Mouse (Mus musculus): ENCODE measurements around the gene Rhox3h. TPM values are rescaled to one million over a fixed set of nuclear protein-coding genes. Genes with fewer than 3 reads are reported as not detected.
"Not testable (repeated sequence)": the region's sequence is repeated elsewhere in the genome, so short reads cannot be mapped to it uniquely, and the experiment has no call there.

Rhox3h gene
- polyA plus RNA-seq (2015; fragmentation: Nextera tagmentation; extraction: Ambion mirVana) = not detected in 2 replicates

DNA sequence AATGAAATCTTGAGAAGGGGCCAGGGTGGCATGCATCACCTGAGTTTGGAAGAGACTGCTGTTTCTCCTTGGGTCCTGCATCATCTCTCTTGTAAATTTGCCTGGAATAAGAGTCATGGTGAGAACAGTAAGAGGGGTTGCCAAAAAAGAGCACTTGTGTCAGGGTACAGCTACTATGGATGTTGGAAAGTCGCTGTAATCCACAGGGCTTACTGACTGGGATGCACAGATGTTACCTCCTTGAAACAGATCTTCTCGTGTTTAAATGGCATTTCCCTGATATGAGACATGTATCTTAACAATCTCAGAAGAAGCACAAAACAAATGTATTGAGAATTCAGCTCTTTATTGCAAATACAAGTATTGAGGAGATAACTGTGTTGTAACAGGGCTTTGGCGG lies at the start of gene Rhox3h:
Rhox3h (minus strand) TSS at position 101 of the 400 bp plus-strand sequence.
- not testable (repeated sequence) for H3K27ac ChIP-seq; H3K9ac ChIP-seq; H3K36me3 ChIP-seq; ATAC-seq (ENCODE audit: low FRiP score, low read depth); H3K4me1 ChIP-seq; H3K9me3 ChIP-seq; H3K27me3 ChIP-seq; H3K4me3 ChIP-seq; H3K4me2 ChIP-seq (replicated peaks)
- 80% methylated on average over 1 of the region's 3 CpGs for WGBS

DNA sequence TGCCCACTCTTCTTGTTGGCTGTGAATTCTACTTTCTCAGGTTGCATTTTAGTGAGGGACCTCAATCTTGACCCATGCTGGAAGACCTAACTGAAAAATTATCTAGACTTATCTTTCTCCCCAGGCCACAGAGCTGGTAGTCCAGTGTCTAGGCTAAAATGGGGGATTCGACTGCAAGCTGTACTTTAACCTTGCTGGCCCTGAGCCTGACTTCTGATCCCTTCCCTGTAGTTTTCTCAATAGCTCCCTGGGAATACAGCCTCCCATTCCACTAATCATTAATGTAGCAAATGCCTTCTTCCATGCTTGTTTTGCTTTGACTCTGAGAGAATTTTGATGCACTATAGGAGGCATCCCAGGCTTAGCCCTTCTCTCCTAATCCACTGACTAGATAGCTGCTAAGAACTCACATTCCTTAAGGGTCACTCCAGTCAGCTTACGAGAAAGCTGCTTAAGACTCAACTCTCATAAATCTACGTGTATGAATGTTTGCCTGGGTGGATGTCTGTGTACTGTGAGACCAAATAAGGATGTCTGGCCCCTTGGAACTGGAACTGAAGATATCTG lies 33.3 kb upstream of the Rhox3h start:
- Histone ChIP-seq H3K9me3 (no peaks in the 10 kb centered on the region), H3K4me3 (no peak overlapping the region), H3K4me1 (no peaks in the 10 kb centered on the region), H3K36me3 (no peaks in the 10 kb centered on the region), H3K27ac (no peak overlapping the region), H3K4me2 (replicated peaks) (no peak overlapping the region), H3K9ac (no peak overlapping the region), H3K27me3 (no peaks in the 10 kb centered on the region)
- no peak for ATAC-seq (ENCODE audit: low FRiP score, low read depth)
- WGBS = 64% methylated on average over 3 of the region's 3 CpGs

DNA sequence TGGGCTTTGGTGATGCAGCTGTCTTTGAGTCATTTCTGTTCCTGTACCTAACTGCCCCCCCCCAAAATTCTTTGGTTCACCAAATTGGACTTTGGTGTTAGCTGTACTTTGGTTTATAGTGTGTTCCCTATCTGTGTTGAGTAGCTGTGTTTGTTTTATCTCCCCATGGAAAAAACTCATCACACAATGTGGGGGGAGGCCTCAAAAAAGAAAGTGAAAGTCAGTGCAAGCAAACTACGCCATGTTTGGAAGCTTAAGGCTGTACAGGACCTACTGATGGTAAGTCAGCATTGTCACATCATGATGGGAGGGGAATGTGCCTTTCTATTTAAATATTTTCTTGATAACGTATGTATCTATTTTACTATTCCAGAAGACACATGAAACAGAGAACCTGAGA lies 23.7 kb upstream of the Rhox3h start:
- H3K4me1 ChIP-seq = no peaks in the 10 kb centered on the region
- H3K27me3 ChIP-seq = no peaks in the 10 kb centered on the region
- 88% methylated on average over 2 of the region's 2 CpGs for WGBS
- no peak for ATAC-seq (ENCODE audit: low FRiP score, low read depth)
- no peak overlapping the region for H3K27ac ChIP-seq
- no peak overlapping the region for H3K4me2 ChIP-seq (replicated peaks)
- H3K4me3 ChIP-seq = no peak overlapping the region
- H3K36me3 ChIP-seq = no peaks in the 10 kb centered on the region
- H3K9ac ChIP-seq = no peak overlapping the region
- H3K9me3 ChIP-seq = no peaks in the 10 kb centered on the region

DNA sequence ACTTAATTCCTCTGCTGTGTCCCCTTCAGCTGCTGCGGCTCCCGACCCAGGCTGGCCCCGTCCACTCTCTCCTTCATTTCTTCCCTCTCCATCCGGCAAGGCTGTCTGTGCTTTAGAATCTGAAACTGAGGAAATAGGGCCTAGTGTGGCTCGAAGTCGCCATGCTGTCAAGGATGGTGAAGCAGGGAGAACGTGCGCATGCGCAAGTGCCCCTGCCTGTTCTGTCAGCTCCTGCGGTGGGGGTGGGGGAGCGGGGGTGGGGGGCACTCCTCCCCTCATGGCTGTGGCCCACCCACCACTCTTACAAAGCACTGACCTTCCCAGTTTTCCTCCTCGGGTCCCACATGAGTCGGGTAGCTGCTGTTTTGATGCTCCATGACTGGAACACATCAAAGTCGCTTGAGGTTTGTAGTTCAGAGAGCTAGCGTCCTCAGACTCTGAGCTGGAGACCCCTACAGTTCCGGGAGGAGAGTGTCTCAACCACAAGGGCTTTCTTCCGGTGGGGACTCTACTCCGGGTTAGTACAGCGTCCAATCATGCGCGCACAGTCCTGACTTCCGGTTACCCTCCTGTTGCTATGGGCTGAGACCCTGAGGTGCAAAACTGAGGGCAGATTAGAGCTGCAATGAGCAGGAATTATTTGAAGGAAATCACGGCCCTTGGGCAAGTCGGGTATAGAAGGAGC lies 14.6 kb upstream of the Rhox3h start:
- Histone ChIP-seq H3K4me1 (no peaks in the 10 kb centered on the region), H3K36me3 (no peaks in the 10 kb centered on the region), H3K9me3 (no peaks in the 10 kb centered on the region), H3K9ac (no peak overlapping the region), H3K27ac (no peak overlapping the region), H3K4me2 (replicated peaks) (no peak overlapping the region), H3K4me3 (no peak overlapping the region), H3K27me3 (no peaks in the 10 kb centered on the region)
- 87% methylated on average over 24 of the region's 24 CpGs for WGBS
- ATAC-seq (ENCODE audit: low FRiP score, low read depth) = no peak

DNA sequence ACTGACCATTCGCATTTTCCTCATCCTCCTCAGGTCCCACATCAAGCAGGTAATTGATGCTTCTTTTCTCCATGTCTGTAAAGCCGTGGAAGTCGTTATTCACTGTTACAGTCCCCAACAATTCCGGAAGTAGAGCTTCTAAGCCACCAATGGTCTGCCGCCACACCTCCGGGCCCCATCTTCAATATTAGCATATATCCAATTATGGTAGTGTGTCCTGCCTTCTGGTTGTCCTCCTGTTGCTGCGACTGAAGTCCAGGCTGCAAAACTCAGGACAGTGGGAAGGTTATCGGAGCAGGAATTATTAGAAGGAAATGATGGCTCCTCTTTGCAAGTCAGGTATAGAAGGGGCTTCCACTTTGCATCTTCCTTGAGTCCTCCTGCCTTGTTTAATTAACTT lies 4.6 kb upstream of the Rhox3h start, which contains the start of gene Rhox2h:
Rhox2h (minus strand) TSS at position 101 of the 400 bp plus-strand sequence.
- H3K4me2 ChIP-seq (replicated peaks); H3K9ac ChIP-seq; ATAC-seq (ENCODE audit: low FRiP score, low read depth); H3K27ac ChIP-seq; H3K9me3 ChIP-seq; H3K27me3 ChIP-seq; H3K4me1 ChIP-seq; H3K4me3 ChIP-seq; H3K36me3 ChIP-seq: not testable (repeated sequence)
- 86% methylated on average over 8 of the region's 8 CpGs for WGBS

DNA sequence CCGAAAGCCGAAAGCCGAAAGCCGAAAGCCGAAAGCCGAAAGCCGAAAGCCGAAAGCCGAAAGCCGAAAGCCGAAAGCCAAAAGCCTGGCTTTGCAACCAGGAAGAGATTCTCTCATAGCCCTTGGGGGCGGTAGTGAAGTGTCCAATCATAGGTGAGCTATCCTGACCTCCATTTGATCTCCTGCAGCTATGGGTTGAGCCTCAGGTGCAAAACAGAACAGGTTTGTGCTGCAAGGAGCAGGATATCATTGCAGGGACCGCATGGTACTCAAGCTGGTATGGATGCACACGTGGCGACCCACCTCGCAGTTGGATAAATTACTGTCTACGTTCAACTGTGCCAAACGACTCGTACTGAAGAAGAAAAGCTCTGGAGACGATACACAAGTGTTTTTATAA lies 17.3 kb downstream of the Rhox3h start, which contains the start of gene Rhox4g:
Rhox4g (minus strand) TSS at position 101 of the 400 bp plus-strand sequence.
- WGBS = 83% methylated on average over 13 of the region's 20 CpGs
- H3K36me3 ChIP-seq; H3K27ac ChIP-seq; H3K4me2 ChIP-seq (replicated peaks); H3K9ac ChIP-seq; H3K4me3 ChIP-seq; H3K9me3 ChIP-seq; H3K27me3 ChIP-seq; ATAC-seq (ENCODE audit: low FRiP score, low read depth); H3K4me1 ChIP-seq: not testable (repeated sequence)

DNA sequence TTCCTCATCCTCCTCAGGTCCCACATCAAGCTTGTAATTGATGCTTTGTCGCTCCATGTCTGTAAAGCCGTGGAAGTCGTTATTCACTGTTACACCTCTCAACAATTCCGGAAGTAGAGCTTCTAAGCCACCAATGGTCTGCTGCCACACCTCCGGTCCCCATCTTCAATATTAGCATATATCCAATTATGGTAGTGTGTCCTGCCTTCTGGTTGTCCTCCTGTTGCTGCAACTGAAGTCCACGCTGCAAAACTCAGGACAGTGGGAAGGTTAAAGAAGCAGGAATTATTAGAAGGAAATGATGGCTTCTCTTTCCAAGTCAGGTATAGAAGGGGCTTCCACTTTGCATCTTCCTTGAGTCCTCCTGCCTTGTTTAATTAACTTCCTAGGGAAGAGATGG lies 25.2 kb downstream of the Rhox3h start, which contains the start of gene Rhox2g:
Rhox2g (minus strand) TSS at position 101 of the 400 bp plus-strand sequence.
- not testable (repeated sequence) for H3K36me3 ChIP-seq; H3K27ac ChIP-seq; ATAC-seq (ENCODE audit: low FRiP score, low read depth); H3K4me2 ChIP-seq (replicated peaks); H3K27me3 ChIP-seq; H3K9ac ChIP-seq; H3K4me1 ChIP-seq; H3K9me3 ChIP-seq; H3K4me3 ChIP-seq
- WGBS = 86% methylated on average over 6 of the region's 6 CpGs

DNA sequence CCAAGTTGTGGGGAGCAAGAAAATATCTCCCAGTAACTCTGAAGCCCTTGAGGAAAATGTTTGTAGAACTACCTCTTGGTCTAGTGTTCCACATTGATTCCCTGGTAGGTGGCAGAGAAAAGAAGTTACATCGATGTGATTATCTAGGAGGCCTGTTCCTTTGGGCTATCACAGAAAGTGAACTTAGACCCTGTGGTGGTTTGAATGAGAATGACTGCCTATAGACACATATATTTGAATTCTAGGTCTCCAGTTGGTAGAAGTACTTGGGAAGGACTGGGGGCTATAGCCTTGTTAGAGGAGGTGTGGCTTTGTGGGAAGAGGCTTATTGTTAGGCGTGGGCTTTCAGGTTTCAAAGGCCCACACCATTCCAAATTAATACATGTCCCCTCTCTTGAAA lies 40.1 kb downstream of the Rhox3h start, which contains the start of gene Rhox3g:
Rhox3g (minus strand) TSS at position 101 of the 400 bp plus-strand sequence.
- not testable (repeated sequence) for H3K9me3 ChIP-seq; H3K4me3 ChIP-seq; H3K27ac ChIP-seq; H3K4me1 ChIP-seq; ATAC-seq (ENCODE audit: low FRiP score, low read depth); H3K27me3 ChIP-seq; H3K9ac ChIP-seq; H3K36me3 ChIP-seq; H3K4me2 ChIP-seq (replicated peaks)
- 87% methylated on average over 2 of the region's 2 CpGs for WGBS

Other genes with a start within 250 kb of the Rhox3h start
- gene Rhox4b, start 236.3 kb downstream of the Rhox3h start, polyA plus RNA-seq (2015; fragmentation: Nextera tagmentation; extraction: Ambion mirVana) = 0.42 TPM in 1 of 2 replicates, not detected in the other
- 0.19 TPM in 1 of 2 replicates, not detected in the other for gene Rhox2c, start 215.1 kb downstream of the Rhox3h start, polyA plus RNA-seq (2015; fragmentation: Nextera tagmentation; extraction: Ambion mirVana)
- not detected in 2 replicates for gene Rhox3c, start 210.2 kb downstream of the Rhox3h start, polyA plus RNA-seq (2015; fragmentation: Nextera tagmentation; extraction: Ambion mirVana)
- gene Rhox4c, start 188.4 kb downstream of the Rhox3h start, polyA plus RNA-seq (2015; fragmentation: Nextera tagmentation; extraction: Ambion mirVana) = not detected in 2 replicates
- gene Rhox2d, start 175.3 kb downstream of the Rhox3h start, polyA plus RNA-seq (2015; fragmentation: Nextera tagmentation; extraction: Ambion mirVana) = not detected in 2 replicates
- gene Rhox4d, start 154.4 kb downstream of the Rhox3h start, polyA plus RNA-seq (2015; fragmentation: Nextera tagmentation; extraction: Ambion mirVana) = not detected in 2 replicates
- not detected in 2 replicates for gene Rhox2e, start 138.3 kb downstream of the Rhox3h start, polyA plus RNA-seq (2015; fragmentation: Nextera tagmentation; extraction: Ambion mirVana)
- not detected in 2 replicates for gene Rhox3e, start 126.7 kb downstream of the Rhox3h start, polyA plus RNA-seq (2015; fragmentation: Nextera tagmentation; extraction: Ambion mirVana)
- 0.42 TPM in 1 of 2 replicates, not detected in the other for gene Rhox4e, start 111.4 kb downstream of the Rhox3h start, polyA plus RNA-seq (2015; fragmentation: Nextera tagmentation; extraction: Ambion mirVana)
- not detected in 2 replicates for gene Rhox2f, start 97.4 kb downstream of the Rhox3h start, polyA plus RNA-seq (2015; fragmentation: Nextera tagmentation; extraction: Ambion mirVana)
- not detected in 2 replicates for gene Rhox3f, start 87.8 kb downstream of the Rhox3h start, polyA plus RNA-seq (2015; fragmentation: Nextera tagmentation; extraction: Ambion mirVana)
- gene Rhox4f, start 61.1 kb downstream of the Rhox3h start, polyA plus RNA-seq (2015; fragmentation: Nextera tagmentation; extraction: Ambion mirVana) = not detected in 2 replicates
- not detected in 2 replicates for gene Rhox3g, start 40.2 kb downstream of the Rhox3h start, polyA plus RNA-seq (2015; fragmentation: Nextera tagmentation; extraction: Ambion mirVana)
- gene Rhox2g, start 25.3 kb downstream of the Rhox3h start, polyA plus RNA-seq (2015; fragmentation: Nextera tagmentation; extraction: Ambion mirVana) = not detected in 2 replicates
- not detected in 2 replicates for gene Rhox4g, start 17.4 kb downstream of the Rhox3h start, polyA plus RNA-seq (2015; fragmentation: Nextera tagmentation; extraction: Ambion mirVana)
- not detected in 2 replicates for gene Rhox2h, start 4.5 kb upstream of the Rhox3h start, polyA plus RNA-seq (2015; fragmentation: Nextera tagmentation; extraction: Ambion mirVana)
- 0.89 and 0.94 TPM in 2 replicates for gene Rhox5, start 136.1 kb upstream of the Rhox3h start, polyA plus RNA-seq (2015; fragmentation: Nextera tagmentation; extraction: Ambion mirVana)
- not detected in 2 replicates for gene Rhox6, start 158.1 kb upstream of the Rhox3h start, polyA plus RNA-seq (2015; fragmentation: Nextera tagmentation; extraction: Ambion mirVana)
- not detected in 2 replicates for gene Rhox7a, start 162.9 kb upstream of the Rhox3h start, polyA plus RNA-seq (2015; fragmentation: Nextera tagmentation; extraction: Ambion mirVana)
- gene Rhox8, start 210.2 kb upstream of the Rhox3h start, polyA plus RNA-seq (2015; fragmentation: Nextera tagmentation; extraction: Ambion mirVana) = not detected in 2 replicates
- not detected in 2 replicates for gene Rhox7b, start 228.5 kb upstream of the Rhox3h start, polyA plus RNA-seq (2015; fragmentation: Nextera tagmentation; extraction: Ambion mirVana)
- not detected in 2 replicates for gene Rhox9, start 233.0 kb upstream of the Rhox3h start, polyA plus RNA-seq (2015; fragmentation: Nextera tagmentation; extraction: Ambion mirVana)

All from limb, embryonic 13.5 days (tissue).